ENCODE assay signal across 8 mouse cellular contexts in the genomic region with DNA sequence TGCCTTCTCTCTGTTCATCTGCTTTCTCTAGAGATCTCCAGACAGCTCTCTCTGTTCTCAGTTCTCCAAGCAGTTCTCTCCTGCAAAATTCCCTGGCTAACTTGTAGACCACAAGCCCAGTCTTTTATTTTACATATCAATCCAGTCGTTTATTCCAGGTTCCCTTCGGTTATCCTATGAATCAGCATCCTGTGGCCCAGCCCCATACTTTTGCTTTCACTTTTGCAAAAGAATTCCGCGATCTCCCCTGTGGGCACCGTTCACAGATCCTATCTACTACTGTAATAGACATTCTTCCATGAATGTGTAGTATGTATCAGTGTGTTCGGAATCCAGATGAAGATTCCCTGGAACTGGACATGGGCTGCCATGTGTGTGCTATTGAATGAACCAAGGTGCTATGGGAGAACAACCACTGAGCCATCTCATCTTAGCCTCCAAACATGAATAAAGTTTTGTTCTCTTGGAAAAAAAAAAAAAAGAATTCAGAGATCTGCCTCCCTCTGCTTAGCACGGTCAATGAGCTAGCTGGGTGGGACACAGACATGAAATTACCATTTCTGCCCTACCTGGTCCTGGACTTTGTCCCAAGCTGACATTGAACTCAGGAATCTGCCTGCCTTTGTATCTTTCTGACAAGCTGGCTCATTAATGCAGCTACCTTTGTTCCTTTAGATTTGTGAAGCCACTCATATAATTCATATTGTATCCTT. TPM values are rescaled to one million over a fixed set of nuclear protein-coding genes. Genes with fewer than 3 reads are reported as not detected.
DNase-seq lines count a peak whose midpoint lies in the region; ATAC-seq and TF ChIP-seq lines count a peak whose summit lies in the region.

No protein-coding gene starts in this region.

- H3K36me3 ChIP-seq in liver, adult 2 months (ENCODE audit: control insufficient read depth, insufficient read depth, low read length): no peaks in the 10 kb centered on the region
- H3K36me3 ChIP-seq in heart, postnatal 0 days (replicated peaks; ENCODE audit: control insufficient read depth, insufficient read depth, low read length): no peaks in the 10 kb centered on the region
- H3K36me3 ChIP-seq in myocyte (ENCODE audit: control insufficient read depth, insufficient read depth): no peaks in the 10 kb centered on the region

- H3ac ChIP-seq in myocyte (ENCODE audit: control insufficient read depth, insufficient read length): no peak overlapping the region

- H3K79me2 ChIP-seq in liver, adult 2 months (ENCODE audit: control insufficient read depth, insufficient read depth, low read length): no peaks in the 10 kb centered on the region
- H3K79me2 ChIP-seq in myocyte (ENCODE audit: control insufficient read depth, insufficient read depth): no peaks in the 10 kb centered on the region

- peak; percentile 21 for DNase-seq in liver, adult 2 months (ENCODE audit: extremely low read depth, low read depth, low spot score)
- no peak for DNase-seq in liver
- peak; percentile 71 for DNase-seq in NIH3T3 (ENCODE audit: low read depth)
- no peak for DNase-seq in heart, postnatal 0 days (ENCODE audit: low spot score)
- no peak for DNase-seq in thymus, postnatal 14 days

- peak overlapping the region; percentile 31; the same call in 1 of the 2 replicates for H3K9ac ChIP-seq in liver, adult 2 months (ENCODE audit: low read depth, low read length)
- H3K9ac ChIP-seq in heart, postnatal 0 days (replicated peaks; ENCODE audit: low read depth, low read length): no peak overlapping the region

- TF ChIP-seq POLR2A in liver, adult 2 months (IDR thresholded peaks at IDR 0.05; ENCODE audit: extremely low read depth, insufficient read depth, low read length): no peak
- no peak for TF ChIP-seq POLR2A in myocyte (IDR thresholded peaks at IDR 0.05; ENCODE audit: insufficient read length, low read depth)

- peak overlapping the region; percentile 30 for H3K4me2 ChIP-seq in heart, postnatal 0 days (ENCODE audit: low read depth, low read length)
- peak overlapping the region; percentile 87 for H3K4me2 ChIP-seq in myocyte (ENCODE audit: low read depth)

- H3K9me3 ChIP-seq in heart, postnatal 0 days (replicated peaks; ENCODE audit: control insufficient read depth, low read length): no peaks in the 10 kb centered on the region

- no peak for ATAC-seq in heart, postnatal 0 days (ENCODE audit: insufficient read depth, low read depth)
- no peak for ATAC-seq in megakaryocyte progenitor cell, adult 5-6 weeks (replicated peaks; ENCODE audit: poor library complexity)
- ATAC-seq in activated CD4-positive, CD25-positive, alpha-beta regulatory T cell, adult 4 months: no peak

- peak overlapping the region; percentile 42 for H3K4me3 ChIP-seq in liver, adult 2 months (ENCODE audit: insufficient read depth, low read depth, low read length)
- peak overlapping the region; percentile 20; the same call in 1 of the 2 replicates for H3K4me3 ChIP-seq in heart, postnatal 0 days (ENCODE audit: low read depth, low read length)
- peak overlapping the region; percentile 22 for H3K4me3 ChIP-seq in myocyte

- H3K27ac ChIP-seq in liver, adult 2 months (replicated peaks; ENCODE audit: insufficient read depth, low read depth, low read length): no peak overlapping the region
- no peak overlapping the region for H3K27ac ChIP-seq in heart, postnatal 0 days (ENCODE audit: low read depth)

- TF ChIP-seq EP300 in heart, postnatal 0 days (IDR thresholded peaks at IDR 0.05; ENCODE audit: low read depth): no peak

- H3K27me3 ChIP-seq in liver, adult 2 months (ENCODE audit: control insufficient read depth, insufficient read depth, low read length): no peaks in the 10 kb centered on the region
- no peaks in the 10 kb centered on the region for H3K27me3 ChIP-seq in heart, postnatal 0 days (ENCODE audit: control insufficient read depth, insufficient read depth, low read length)
- no peaks in the 10 kb centered on the region for H3K27me3 ChIP-seq in myocyte (ENCODE audit: control insufficient read depth, insufficient read depth, insufficient read length)

- TF ChIP-seq CTCF in liver, adult 2 months (IDR thresholded peaks at IDR 0.05; ENCODE audit: low read depth, low read length): no peak
- no peak for TF ChIP-seq CTCF in heart, postnatal 0 days (IDR thresholded peaks at IDR 0.05; ENCODE audit: low read depth)

- WGBS in liver, adult 2 months: 46% methylated on average over 7 of the region's 7 CpGs
- 40% methylated on average over 7 of the region's 7 CpGs for WGBS in heart, postnatal 0 days

- no peaks in the 10 kb centered on the region for H3K4me1 ChIP-seq in liver, adult 2 months (ENCODE audit: control insufficient read depth, insufficient read depth, low read length)
- H3K4me1 ChIP-seq in heart, postnatal 0 days (ENCODE audit: control insufficient read depth, insufficient read depth): peaks cover 2% of the 10 kb centered on the region; the same call in 1 of the 2 replicates

TF ChIP-seq in myocyte, 11 proteins besides CTCF, POLR2A, EP300 and RAD21:
- no peak for TF ChIP-seq TCF12 (IDR thresholded peaks at IDR 0.05; ENCODE audit: insufficient read depth, poor library complexity, severe bottlenecking)
- TF ChIP-seq POLR2AphosphoS2 (IDR thresholded peaks at IDR 0.05; ENCODE audit: insufficient read length, low read depth): no peak
- TF ChIP-seq USF1 (IDR thresholded peaks at IDR 0.05; ENCODE audit: low read depth): no peak
- no peak for TF ChIP-seq TCF3 (IDR thresholded peaks at IDR 0.05; ENCODE audit: insufficient read length, low read depth)
- TF ChIP-seq SRF (IDR thresholded peaks at IDR 0.05; ENCODE audit: control insufficient read depth, insufficient read length, low read depth): no peak
- no peak for TF ChIP-seq MYOG (IDR thresholded peaks at IDR 0.05; ENCODE audit: control insufficient read depth in 1 of 3, insufficient read depth in 1 of 3, insufficient read length in 2 of 3, low read depth in 2 of 3)
- TF ChIP-seq MYOD1 (IDR thresholded peaks at IDR 0.05; ENCODE audit: control insufficient read depth in 1 of 3, insufficient read length in 2 of 3, low read depth in 2 of 3): no peak
- TF ChIP-seq MAX (IDR thresholded peaks at IDR 0.05; ENCODE audit: low read depth): no peak
- no peak for TF ChIP-seq REST (IDR thresholded peaks at IDR 0.05; ENCODE audit: insufficient read depth, insufficient read length)

RNA-seq across cellular contexts. Expression of a gene that starts 23.0 kb away (rescaled TPM):
- total RNA-seq in liver, adult 2 months (2014; rRNA removed): 13.6 and 13.9 TPM in 2 replicates
- 1.4 and 1.8 TPM in 2 replicates for polyA plus RNA-seq in liver, adult 2 months (2012; rRNA removed)
- 32.7 and 41.1 TPM in 2 replicates for total RNA-seq in heart, postnatal 0 days (2014; rRNA removed; ENCODE audit: low replicate concordance)
- polyA plus RNA-seq in heart, postnatal 0 days (2015; fragmentation: Nextera tagmentation; extraction: Ambion mirVana): 5.6 and 5.7 TPM in 2 replicates
- polyA plus RNA-seq in myocyte (2012; fragmentation: generic; extraction: Trizol): 4.7 TPM
- 40.2 and 42.6 TPM in 2 replicates for total RNA-seq in megakaryocyte progenitor cell, adult 5-6 weeks (2015)
- 75.1 and 91.8 TPM in 2 replicates for total RNA-seq in megakaryocyte progenitor cell, adult 5-6 weeks (2017)
- polyA plus RNA-seq in activated CD4-positive, CD25-positive, alpha-beta regulatory T cell, adult 4 months (2017; shearing (Covaris generic)): 10 to 100 TPM; 31.1 to 32.1 TPM

RNA-seq across cellular contexts. Expression of a gene that starts 40.9 kb away (rescaled TPM):
- total RNA-seq in liver, adult 2 months (2014; rRNA removed): 5.7 and 6.8 TPM in 2 replicates
- 2.2 and 3.4 TPM in 2 replicates for polyA plus RNA-seq in liver, adult 2 months (2012; rRNA removed)
- 1.6 and 2.8 TPM in 2 replicates for total RNA-seq in heart, postnatal 0 days (2014; rRNA removed; ENCODE audit: low replicate concordance)
- polyA plus RNA-seq in heart, postnatal 0 days (2015; fragmentation: Nextera tagmentation; extraction: Ambion mirVana): 3.3 and 3.7 TPM in 2 replicates
- polyA plus RNA-seq in myocyte (2012; fragmentation: generic; extraction: Trizol): 3.1 TPM
- 13.0 and 14.9 TPM in 2 replicates for total RNA-seq in megakaryocyte progenitor cell, adult 5-6 weeks (2015)
- 17.8 and 18.9 TPM in 2 replicates for total RNA-seq in megakaryocyte progenitor cell, adult 5-6 weeks (2017)
- polyA plus RNA-seq in activated CD4-positive, CD25-positive, alpha-beta regulatory T cell, adult 4 months (2017; shearing (Covaris generic)): 10 to 100 TPM; 15.4 to 18.3 TPM

RNA-seq across cellular contexts. Expression of a gene that starts 46.1 kb away (rescaled TPM):
- 0.13 TPM in 1 of 2 replicates, not detected in the other for total RNA-seq in liver, adult 2 months (2014; rRNA removed)
- polyA plus RNA-seq in liver, adult 2 months (2012; rRNA removed): 0.06 and 0.11 TPM in 2 replicates
- total RNA-seq in heart, postnatal 0 days (2014; rRNA removed; ENCODE audit: low replicate concordance): not detected in 2 replicates
- polyA plus RNA-seq in heart, postnatal 0 days (2015; fragmentation: Nextera tagmentation; extraction: Ambion mirVana): 0.11 and 0.18 TPM in 2 replicates
- polyA plus RNA-seq in myocyte (2012; fragmentation: generic; extraction: Trizol): 0.06 TPM
- 0.17 TPM in 1 of 2 replicates, not detected in the other for total RNA-seq in megakaryocyte progenitor cell, adult 5-6 weeks (2015)
- total RNA-seq in megakaryocyte progenitor cell, adult 5-6 weeks (2017): not detected in 2 replicates
- 1 to 10 TPM; 1.2 TPM for polyA plus RNA-seq in activated CD4-positive, CD25-positive, alpha-beta regulatory T cell, adult 4 months (2017; shearing (Covaris generic))

Comparison
In these comparisons a context has a peak if more than half of its experiments do, and no peak if none do; other contexts are left out.
1. DNase-seq: peak in liver, adult 2 months (single experiment) and NIH3T3 (single experiment); none in liver (single experiment), heart, postnatal 0 days (single experiment) and thymus, postnatal 14 days (single experiment).
2. Peak in every context shown above with its lines, with median percentiles within 50 percentile points of each other: H3K4me3 ChIP-seq.